ENCODE assay signal across 7 mouse cellular contexts in genomic region chr16:29579167-29579786, GRCm38 (mm10). TPM values are rescaled to one million over a fixed set of nuclear protein-coding genes. Genes with fewer than 3 reads are reported as not detected.
DNase-seq lines count a peak whose midpoint lies in the region; ATAC-seq and TF ChIP-seq lines count a peak whose summit lies in the region.

Opa1 (plus strand) TSS chr16:29579334.

- H3K27ac ChIP-seq in embryonic facial prominence, embryonic 10.5 days (replicated peaks) = peak within 1 kb of the TSS; percentile 93
- H3K27ac ChIP-seq in intestine, postnatal 0 days (ENCODE audit: low read depth, low read length) = peak within 1 kb of the TSS; percentile 80
- 0 out of 2 replicates have a peak within 1 kb of the TSS, but pooled peaks have one; percentile 58 for H3K27ac ChIP-seq in midbrain, embryonic 12.5 days (replicated peaks)
- H3K27ac ChIP-seq in small intestine, adult 2 months (ENCODE audit: insufficient read depth, low read depth, low read length) = peak within 1 kb of the TSS; percentile 23; the same call in 1 of the 2 replicates

- no peaks in the 10 kb centered on the region; the same call in 1 of the 2 replicates for H3K36me3 ChIP-seq in embryonic facial prominence, embryonic 10.5 days (replicated peaks)
- no peaks in the 10 kb centered on the region for H3K36me3 ChIP-seq in intestine, postnatal 0 days (ENCODE audit: control insufficient read depth, insufficient read depth)
- no peaks in the 10 kb centered on the region for H3K36me3 ChIP-seq in midbrain, embryonic 12.5 days
- peaks cover 3% of the 10 kb centered on the region; the same call in 1 of the 2 replicates for H3K36me3 ChIP-seq in small intestine, adult 2 months (ENCODE audit: control insufficient read depth, insufficient read depth, low read length)

- peak within 1 kb of the TSS; percentile 87 for H3K4me2 ChIP-seq in intestine, postnatal 0 days (replicated peaks; ENCODE audit: low read depth)
- peak within 1 kb of the TSS; percentile 85 for H3K4me2 ChIP-seq in midbrain, embryonic 12.5 days (replicated peaks)

- intact Hi-C loops in left cerebral cortex, postnatal 4 days (cut with DNase I) = loop anchor here (5.0 kb wide), 2 partner anchors 737 to 987 kb away; no protein-coding TSS in a partner anchor

- H3K4me3 ChIP-seq in embryonic facial prominence, embryonic 10.5 days = peak within 1 kb of the TSS; percentile 98
- peak within 1 kb of the TSS; percentile 99 for H3K4me3 ChIP-seq in intestine, postnatal 0 days (ENCODE audit: low read depth, low read length)
- H3K4me3 ChIP-seq in midbrain, embryonic 12.5 days = peak within 1 kb of the TSS; percentile 91
- peak within 1 kb of the TSS; percentile 96 for H3K4me3 ChIP-seq in small intestine, adult 2 months (ENCODE audit: low read depth, low read length)

- no peak for TF ChIP-seq CTCF in intestine, postnatal 0 days (IDR thresholded peaks at IDR 0.05; ENCODE audit: low read depth)
- TF ChIP-seq CTCF in small intestine, adult 2 months (IDR thresholded peaks at IDR 0.05; ENCODE audit: extremely low read depth, insufficient read length, insufficient replicate concordance, low read depth, low read length) = no peak

- H3K4me1 ChIP-seq in embryonic facial prominence, embryonic 10.5 days = peaks cover 10% of the 10 kb centered on the region
- H3K4me1 ChIP-seq in intestine, postnatal 0 days (replicated peaks; ENCODE audit: control insufficient read depth, insufficient read depth, low read length) = 0 out of 2 replicates have a peak, but pooled peaks cover 4% of the 10 kb centered on the region
- peaks cover 9% of the 10 kb centered on the region for H3K4me1 ChIP-seq in midbrain, embryonic 12.5 days
- no peaks in the 10 kb centered on the region for H3K4me1 ChIP-seq in small intestine, adult 2 months (ENCODE audit: control insufficient read depth, insufficient read depth, insufficient read length, low read length)

- H3K9me3 ChIP-seq in embryonic facial prominence, embryonic 10.5 days = no peaks in the 10 kb centered on the region
- no peaks in the 10 kb centered on the region for H3K9me3 ChIP-seq in intestine, postnatal 0 days (ENCODE audit: control insufficient read depth)
- no peaks in the 10 kb centered on the region for H3K9me3 ChIP-seq in midbrain, embryonic 12.5 days

- WGBS in embryonic facial prominence, embryonic 10.5 days = under 1% methylated on average over 39 of the region's 39 CpGs
- under 1% methylated on average over 39 of the region's 39 CpGs for WGBS in intestine, postnatal 0 days
- WGBS in midbrain, embryonic 12.5 days = under 1% methylated on average over 39 of the region's 39 CpGs
- under 1% methylated on average over 39 of the region's 39 CpGs for WGBS in small intestine, adult 2 months

- peak; percentile 98 for ATAC-seq in intestine, postnatal 0 days
- ATAC-seq in midbrain, embryonic 12.5 days (ENCODE audit: low FRiP score, low read depth) = peak; percentile 99

- no peaks in the 10 kb centered on the region for H3K27me3 ChIP-seq in embryonic facial prominence, embryonic 10.5 days (replicated peaks; ENCODE audit: low read depth, poor library complexity, severe bottlenecking)
- no peaks in the 10 kb centered on the region for H3K27me3 ChIP-seq in intestine, postnatal 0 days (replicated peaks; ENCODE audit: control insufficient read depth, insufficient read depth, low read length)
- H3K27me3 ChIP-seq in midbrain, embryonic 12.5 days = no peaks in the 10 kb centered on the region
- no peaks in the 10 kb centered on the region for H3K27me3 ChIP-seq in small intestine, adult 2 months (ENCODE audit: control insufficient read depth, insufficient read depth, low read length)

- DNase-seq in adrenal gland, postnatal 10 days = peak; percentile 98
- peak; percentile 99 for DNase-seq in embryonic facial prominence, embryonic 10.5 days (ENCODE audit: low spot score)
- DNase-seq in gonadal fat pad, adult 2 months (ENCODE audit: low read depth) = peak; percentile 58
- peak; percentile 96 for DNase-seq in left cerebral cortex, postnatal 4 days

- TF ChIP-seq POLR2A in small intestine, adult 2 months (IDR thresholded peaks at IDR 0.05; ENCODE audit: low read depth, low read length) = peak; percentile 76

- H3K9ac ChIP-seq in intestine, postnatal 0 days (ENCODE audit: low read depth, low read length) = peak within 1 kb of the TSS; percentile 89
- peak within 1 kb of the TSS; percentile 89 for H3K9ac ChIP-seq in midbrain, embryonic 12.5 days (replicated peaks)

RNA-seq across cellular contexts. Expression of gene Opa1, which starts in this region (rescaled TPM):
- 100 to 1,000 TPM in 1 of 2 experiments, 10 to 100 TPM in 1; 99.7 to 113 TPM for total RNA-seq in adrenal gland, postnatal 10 days (2021)
- polyA plus RNA-seq in embryonic facial prominence, embryonic 10.5 days (2016; fragmentation: Nextera tagmentation; extraction: Ambion mirVana) = 43.1 and 44.0 TPM in 2 replicates
- polyA plus RNA-seq in gonadal fat pad, adult 2 months (2012; rRNA removed) = 11.6 and 14.1 TPM in 2 replicates
- 21.2 and 21.9 TPM in 2 replicates for polyA plus RNA-seq in intestine, postnatal 0 days (2015; fragmentation: Nextera tagmentation; extraction: Ambion mirVana)
- 100 to 1,000 TPM in 1 of 2 experiments, 10 to 100 TPM in 1; 97.2 to 105 TPM for total RNA-seq in left cerebral cortex, postnatal 4 days (2021)
- 50.4 and 51.6 TPM in 2 replicates for polyA plus RNA-seq in midbrain, embryonic 12.5 days (2016; fragmentation: Nextera tagmentation; extraction: Ambion mirVana)
- 5.6 and 7.0 TPM in 2 replicates for polyA plus RNA-seq in small intestine, adult 2 months (2012; rRNA removed)

Comparison
In these comparisons a context has a peak if more than half of its experiments do, and no peak if none do; other contexts are left out.
1. Peak in every context shown above with its lines: DNase-seq, ATAC-seq, H3K4me3 ChIP-seq and H3K27ac ChIP-seq.
2. H3K27ac ChIP-seq: peak in every context shown above with its lines; median percentile 93 in embryonic facial prominence, embryonic 10.5 days; 80 in intestine, postnatal 0 days; 58 in midbrain, embryonic 12.5 days; 23 in small intestine, adult 2 months.